Mouse (Mus musculus): Measurements from ENCODE around the gene Npat. TPM values are rescaled to one million over a fixed set of nuclear protein-coding genes. Genes with fewer than 3 reads are reported as not detected.

The Npat gene
- polyA plus RNA-seq (2015; fragmentation: Nextera tagmentation; extraction: Ambion mirVana), result 8.0 and 11.1 TPM in 2 replicates

DNA sequence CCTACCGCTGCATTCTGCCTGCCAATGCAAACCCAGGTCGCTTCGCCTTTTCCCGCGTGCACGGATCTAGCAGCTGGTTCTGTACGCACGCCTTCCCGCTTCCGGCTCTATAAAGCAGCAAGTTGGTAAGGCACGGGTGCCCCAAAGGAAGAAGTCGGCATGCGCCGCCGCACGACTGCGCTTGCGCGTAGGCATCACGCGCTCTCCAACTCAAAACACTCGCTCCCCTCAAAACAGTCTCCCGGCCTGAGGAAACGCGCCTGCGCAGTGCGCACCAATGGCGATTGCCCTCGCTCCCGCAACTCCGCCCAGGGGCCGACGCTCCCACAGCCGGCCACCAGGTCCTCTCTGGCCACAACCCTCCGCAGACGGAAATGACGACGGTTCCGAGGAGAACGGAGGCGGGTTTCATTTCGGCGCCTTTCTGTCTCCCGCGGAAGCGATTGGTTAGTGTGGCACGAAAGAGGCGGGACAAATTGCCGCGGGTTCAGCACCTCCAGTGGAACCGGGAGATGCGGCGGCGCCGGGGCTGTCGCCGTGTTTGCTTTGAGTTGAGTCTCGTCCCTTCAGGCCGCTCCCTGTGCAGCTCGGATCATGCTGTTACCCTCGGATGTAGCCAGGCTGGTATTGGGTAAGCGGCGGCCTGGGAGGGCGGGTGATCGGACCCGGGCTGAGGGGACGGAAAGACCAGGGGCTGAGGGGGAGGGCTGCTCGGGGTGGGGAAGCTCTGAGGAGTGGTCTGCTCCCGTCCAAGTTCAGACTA is at the start of gene Npat, which contains the start of gene Atm:
Npat (plus strand) TSS at position 490 of the 763 bp plus-strand sequence.
Atm (minus strand) TSS at position 183 of the 763 bp plus-strand sequence.
- DNase-seq, result peak; percentile 100
- under 1% methylated on average over 69 of the region's 69 CpGs for WGBS (ENCODE audit: insufficient replicate concordance)
- Histone ChIP-seq H3K36me3 (peaks cover 2% of the 10 kb centered on the region; the same call in 1 of the 2 replicates), H3K27ac (peak within 1 kb of the TSS; percentile 90), H3K4me3 (replicated peaks) (peak within 1 kb of the TSS; percentile 95), H3K4me1 (replicated peaks) (peaks cover 37% of the 10 kb centered on the region), H3K9me3 (replicated peaks) (no peaks in the 10 kb centered on the region), H3K9ac (peak within 1 kb of the TSS; percentile 97), H3K27me3 (no peaks in the 10 kb centered on the region), H3K4me2 (peak within 1 kb of the TSS; percentile 95)
- peak; percentile 98 for ATAC-seq (ENCODE audit: low read depth)

GRCm38 (mm10) chr9:53508053-53508452 is 28.8 kb upstream of the Npat start:
- Histone ChIP-seq H3K27me3 (no peaks in the 10 kb centered on the region), H3K36me3 (peaks cover 8% of the 10 kb centered on the region), H3K4me2 (no peak overlapping the region), H3K27ac (no peak overlapping the region), H3K9ac (no peak overlapping the region), H3K9me3 (replicated peaks) (no peaks in the 10 kb centered on the region), H3K4me1 (replicated peaks) (no peaks in the 10 kb centered on the region), H3K4me3 (replicated peaks) (no peak overlapping the region)
- 86% methylated on average over 7 of the region's 7 CpGs for WGBS (ENCODE audit: insufficient replicate concordance)
- ATAC-seq (ENCODE audit: low read depth) (no peak; the same call in 1 of the 2 replicates), DNase-seq (no peak)

GRCm38 (mm10) chr9:53514091-53514490 is 22.8 kb upstream of the Npat start:
- H3K27ac ChIP-seq, result no peak overlapping the region
- no peak for ATAC-seq (ENCODE audit: low read depth)
- H3K9me3 ChIP-seq (replicated peaks), result no peaks in the 10 kb centered on the region

GRCm38 (mm10) chr9:53517373-53518009 is 19.4 kb upstream of the Npat start:
- no peak for ATAC-seq (ENCODE audit: low read depth)
- DNase-seq, result no peak
- 76% methylated on average over 9 of the region's 9 CpGs for WGBS (ENCODE audit: insufficient replicate concordance)

More at GRCm38 (mm10) chr9:53514091-53514490, 22.8 kb upstream of the Npat start:
- Histone ChIP-seq H3K9ac (no peak overlapping the region), H3K27me3 (no peaks in the 10 kb centered on the region), H3K36me3 (peaks cover 8% of the 10 kb centered on the region), H3K4me3 (replicated peaks) (no peak overlapping the region), H3K4me2 (no peak overlapping the region), H3K4me1 (replicated peaks) (no peaks in the 10 kb centered on the region)
- no peak for DNase-seq

DNA sequence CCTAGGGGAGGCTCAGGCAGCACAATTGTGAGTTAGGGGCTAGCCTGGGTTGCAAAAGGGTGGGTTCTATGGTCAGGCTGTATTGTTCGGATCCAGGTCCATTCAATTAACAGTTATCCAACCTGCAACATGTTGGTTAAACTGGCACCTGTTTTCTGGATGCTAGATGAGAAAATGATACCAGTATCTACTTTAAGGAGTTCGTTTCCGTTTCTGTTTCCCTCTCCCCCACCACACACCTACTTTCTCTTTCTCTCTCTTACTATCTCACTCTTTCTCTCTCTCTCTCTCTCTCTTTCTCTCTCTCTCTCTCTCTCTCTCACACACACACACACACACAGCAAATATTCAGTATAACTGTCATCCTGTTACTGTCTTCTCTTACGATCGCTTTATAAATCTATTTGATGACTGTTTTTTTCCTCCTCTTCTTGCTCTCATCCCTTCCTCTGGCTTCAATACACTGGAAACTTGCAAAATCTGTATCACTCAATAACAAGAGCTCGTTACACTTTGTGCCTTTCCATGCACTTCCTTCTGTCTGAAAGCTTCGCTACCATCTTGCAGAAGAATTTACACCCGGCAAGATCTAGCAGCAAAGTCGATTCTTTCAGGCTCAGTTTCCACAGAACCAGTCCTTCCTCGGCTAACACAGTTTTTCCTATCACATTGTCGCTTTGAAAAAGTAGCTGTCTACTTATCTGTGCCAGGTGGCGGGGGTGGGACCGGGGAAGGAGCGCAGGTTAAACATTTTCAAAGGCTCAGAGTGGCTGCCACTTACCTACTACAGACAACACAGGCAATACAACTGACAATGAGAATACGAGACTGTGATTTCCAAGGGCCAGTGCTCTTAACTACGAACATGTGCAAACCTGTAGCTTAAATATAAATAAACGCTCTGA is 1.2 kb upstream of the Npat start:
- Histone ChIP-seq H3K9me3 (replicated peaks) (no peaks in the 10 kb centered on the region), H3K4me3 (replicated peaks) (peak overlapping the region; percentile 78), H3K4me2 (peak overlapping the region; percentile 95), H3K36me3 (peaks cover 10% of the 10 kb centered on the region), H3K4me1 (replicated peaks) (peaks cover 37% of the 10 kb centered on the region), H3K27me3 (no peaks in the 10 kb centered on the region), H3K9ac (peak overlapping the region; percentile 77), H3K27ac (peak overlapping the region; percentile 90)
- WGBS (ENCODE audit: insufficient replicate concordance), result 10% methylated on average over 17 of the region's 17 CpGs
- no peak for ATAC-seq (ENCODE audit: low read depth)
- peak; percentile 22 for DNase-seq

More at GRCm38 (mm10) chr9:53517373-53518009, 19.4 kb upstream of the Npat start:
- H3K4me3 ChIP-seq (replicated peaks), result no peak overlapping the region
- H3K9me3 ChIP-seq (replicated peaks), result no peaks in the 10 kb centered on the region
- peaks cover 9% of the 10 kb centered on the region; the same call in 1 of the 2 replicates for H3K36me3 ChIP-seq
- H3K27ac ChIP-seq, result no peak overlapping the region
- H3K4me1 ChIP-seq (replicated peaks), result no peaks in the 10 kb centered on the region
- H3K27me3 ChIP-seq, result no peaks in the 10 kb centered on the region
- H3K9ac ChIP-seq, result no peak overlapping the region
- H3K4me2 ChIP-seq, result no peak overlapping the region

GRCm38 (mm10) chr9:53537336-53537965 is 604 bp downstream of the Npat start:
- Histone ChIP-seq H3K27me3 (no peaks in the 10 kb centered on the region), H3K27ac (peak overlapping the region; percentile 88), H3K4me1 (replicated peaks) (peaks cover 35% of the 10 kb centered on the region), H3K9me3 (replicated peaks) (no peaks in the 10 kb centered on the region), H3K4me3 (replicated peaks) (peak overlapping the region; percentile 95), H3K9ac (peak overlapping the region; percentile 97), H3K4me2 (peak overlapping the region; percentile 74), H3K36me3 (0 out of 2 replicates have a peak, but pooled peaks cover 2% of the 10 kb centered on the region)
- no peak for DNase-seq
- under 1% methylated on average over 32 of the region's 34 CpGs for WGBS (ENCODE audit: insufficient replicate concordance)
- ATAC-seq (ENCODE audit: low read depth), result no peak; the same call in 1 of the 2 replicates

DNA sequence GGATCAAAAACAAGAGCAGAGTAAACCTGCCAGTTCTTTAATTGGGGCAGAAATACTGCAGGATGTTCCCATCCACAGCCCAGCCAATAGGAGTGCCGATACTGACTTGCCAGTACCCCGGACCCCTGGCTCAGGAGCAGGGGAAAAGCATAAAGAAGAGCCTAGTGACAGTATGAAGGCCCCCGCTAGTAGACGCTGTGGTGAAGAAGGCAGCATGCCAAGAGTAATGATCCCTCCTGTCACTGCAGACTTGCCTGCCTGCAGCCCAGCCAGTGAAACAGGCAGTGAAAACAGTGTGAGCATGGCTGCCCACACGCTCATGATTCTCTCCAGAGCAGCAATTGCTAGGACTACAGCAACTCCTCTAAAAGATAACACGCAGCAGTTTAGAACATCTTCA is 33.8 kb downstream of the Npat start:
- 91% methylated on average over 6 of the region's 6 CpGs for WGBS (ENCODE audit: insufficient replicate concordance)
- no peak overlapping the region for H3K4me3 ChIP-seq (replicated peaks)
- no peak overlapping the region for H3K9ac ChIP-seq
- ATAC-seq (ENCODE audit: low read depth) (no peak), DNase-seq (no peak)
- H3K4me2 ChIP-seq, result no peak overlapping the region
- H3K36me3 ChIP-seq, result peaks cover 62% of the 10 kb centered on the region
- no peaks in the 10 kb centered on the region for H3K9me3 ChIP-seq (replicated peaks)
- peaks cover 13% of the 10 kb centered on the region for H3K4me1 ChIP-seq (replicated peaks)
- no peak overlapping the region for H3K27ac ChIP-seq
- H3K27me3 ChIP-seq, result no peaks in the 10 kb centered on the region

DNA sequence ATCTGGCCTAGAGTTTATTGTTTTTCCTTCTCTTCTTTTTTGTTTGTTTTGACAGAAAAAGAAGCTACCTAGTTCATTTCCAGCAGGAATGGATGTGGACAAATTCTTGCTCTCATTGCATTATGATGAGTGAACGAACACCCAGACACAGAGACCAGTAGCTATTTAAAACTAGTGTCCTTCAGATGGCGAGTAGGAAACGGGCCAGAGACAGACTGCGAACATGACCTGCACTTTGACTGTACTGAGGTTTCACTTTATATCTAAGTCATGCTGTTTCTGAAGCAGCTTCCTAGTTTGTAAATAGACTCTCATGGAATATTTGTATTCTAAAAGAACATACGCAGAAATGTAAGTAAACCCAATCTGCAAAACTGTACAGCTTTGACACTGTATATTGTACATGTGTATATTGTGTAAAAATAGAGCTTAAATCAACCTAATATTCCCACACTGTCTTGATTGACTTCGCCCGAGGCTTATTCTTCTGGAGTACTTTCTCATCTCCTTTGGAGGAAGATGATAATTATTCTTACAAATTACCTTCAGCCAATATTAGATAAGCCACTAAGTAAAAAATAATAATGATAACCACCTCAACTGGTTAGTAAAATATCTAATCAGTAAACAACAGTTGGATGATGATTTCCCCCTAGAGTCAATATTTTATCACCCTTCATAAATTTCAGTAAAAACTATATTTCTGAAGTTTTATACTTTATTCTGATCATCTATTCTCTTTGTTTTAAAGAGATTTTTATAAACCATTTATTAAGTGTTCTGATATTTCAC is 35.9 kb downstream of the Npat start:
- 77% methylated on average over 7 of the region's 7 CpGs for WGBS (ENCODE audit: insufficient replicate concordance)

GRCm38 (mm10) chr9:53575721-53576120 is 38.9 kb downstream of the Npat start:
- 78% methylated on average over 5 of the region's 5 CpGs for WGBS (ENCODE audit: insufficient replicate concordance)
- no peak overlapping the region for H3K4me3 ChIP-seq (replicated peaks)
- no peak overlapping the region for H3K4me2 ChIP-seq
- H3K27ac ChIP-seq, result no peak overlapping the region
- H3K27me3 ChIP-seq, result no peaks in the 10 kb centered on the region
- peaks cover 62% of the 10 kb centered on the region for H3K36me3 ChIP-seq
- ATAC-seq (ENCODE audit: low read depth), result no peak
- no peaks in the 10 kb centered on the region for H3K9me3 ChIP-seq (replicated peaks)
- peaks cover 11% of the 10 kb centered on the region for H3K4me1 ChIP-seq (replicated peaks)
- H3K9ac ChIP-seq, result no peak overlapping the region
- no peak for DNase-seq

More for the DNA sequence above, 35.9 kb downstream of the Npat start:
- H3K27me3 ChIP-seq, result no peaks in the 10 kb centered on the region
- no peak overlapping the region for H3K9ac ChIP-seq
- no peak overlapping the region for H3K4me2 ChIP-seq
- H3K4me3 ChIP-seq (replicated peaks), result no peak overlapping the region
- peaks cover 60% of the 10 kb centered on the region for H3K36me3 ChIP-seq
- peaks cover 13% of the 10 kb centered on the region for H3K4me1 ChIP-seq (replicated peaks)
- DNase-seq (no peak), ATAC-seq (ENCODE audit: low read depth) (no peak)
- H3K9me3 ChIP-seq (replicated peaks), result no peaks in the 10 kb centered on the region
- H3K27ac ChIP-seq, result no peak overlapping the region

- H3K4me3 ChIP-seq (replicated peaks), result no peak overlapping the region
- H3K27ac ChIP-seq, result no peak overlapping the region
- H3K9me3 ChIP-seq (replicated peaks), result no peaks in the 10 kb centered on the region
- no peak for ATAC-seq (ENCODE audit: low read depth)
- 83% methylated on average over 4 of the region's 4 CpGs for WGBS (ENCODE audit: insufficient replicate concordance)
- H3K9ac ChIP-seq, result no peak overlapping the region
- no peaks in the 10 kb centered on the region for H3K4me1 ChIP-seq (replicated peaks)
- DNase-seq, result no peak
- no peak overlapping the region for H3K4me2 ChIP-seq
- peaks cover 73% of the 10 kb centered on the region for H3K36me3 ChIP-seq
- no peaks in the 10 kb centered on the region for H3K27me3 ChIP-seq
These were observed 45.0 kb downstream of the Npat start for GRCm38 (mm10) chr9:53581870-53582269.

Measured in liver, embryonic 13.5 days (tissue).